Mouse (Mus musculus): Measurements from ENCODE around the gene Rad9b. TPM values are rescaled to one million over a fixed set of nuclear protein-coding genes. Genes with fewer than 3 reads are reported as not detected.

Gene Rad9b
- 1 to 10 TPM; 1.1 to 1.4 TPM for total RNA-seq (2021)

DNA sequence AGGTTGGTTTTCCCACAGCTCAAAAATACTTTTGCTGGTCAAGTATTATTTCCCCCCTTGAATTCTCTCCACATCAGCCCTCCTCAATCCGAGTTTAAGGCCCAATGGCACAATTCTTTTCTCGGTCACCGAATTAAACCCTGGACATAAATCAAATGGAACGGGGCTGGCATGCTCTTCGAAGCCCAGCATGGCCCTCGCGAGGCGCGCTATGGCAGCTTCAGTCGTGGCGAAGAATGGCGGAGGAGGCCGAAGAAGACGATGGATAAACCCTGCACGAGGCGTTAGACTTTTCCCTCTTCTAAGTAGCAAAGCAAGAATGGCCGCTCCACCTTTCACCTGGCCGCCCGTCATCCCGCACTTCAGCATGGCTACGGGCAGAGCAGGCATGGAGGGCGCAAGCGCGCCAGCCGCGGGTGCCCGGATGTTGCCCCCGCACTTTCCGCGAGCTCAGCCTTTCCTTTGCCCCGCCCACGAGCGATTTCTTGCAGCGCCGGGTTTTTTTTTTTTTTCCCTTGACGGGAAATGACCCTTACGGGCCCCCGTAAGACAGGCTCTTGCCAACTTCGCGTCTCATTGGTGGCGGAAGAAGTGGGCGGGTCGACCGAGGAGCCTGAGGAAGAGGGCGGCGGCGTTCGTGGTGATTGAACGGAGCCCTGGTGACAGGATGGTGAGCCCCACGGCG, at the start of gene Rad9b, which contains the start of gene Vps29:
Rad9b (minus strand) TSS at position 427 of the 685 bp plus-strand sequence.
Vps29 (plus strand) TSS at position 563 of the 685 bp plus-strand sequence.
- peak; percentile 99 to 100 for DNase-seq
- intact Hi-C loops (cut with DNase I), result loop anchor here (2.0 kb wide), 1 partner anchor 17 kb away; the partner anchor contains the start of gene Gpn3

- DNase-seq, result no peak
- intact Hi-C loops (cut with DNase I), result loop anchor here (5.0 to 10.0 kb wide), 2 partner anchors 224 to 321 kb away; no protein-coding TSS in a partner anchor
Measured at GRCm38 (mm10) chr5:122403362-122403761, 49.3 kb upstream of the Rad9b start.

GRCm38 (mm10) chr5:122402772-122403171, 48.7 kb upstream of the Rad9b start:
- DNase-seq, result peak; percentile 87 to 92
- intact Hi-C loops (cut with DNase I), result loop anchor here (5.0 to 10.0 kb wide), 2 partner anchors 225 to 322 kb away; no protein-coding TSS in a partner anchor

- DNase-seq, result no peak
- intact Hi-C loops (cut with DNase I), result loop anchor here (5.0 to 10.0 kb wide), 2 partner anchors 225 to 323 kb away; no protein-coding TSS in a partner anchor
Measured at GRCm38 (mm10) chr5:122402160-122402559, 48.1 kb upstream of the Rad9b start.

DNA sequence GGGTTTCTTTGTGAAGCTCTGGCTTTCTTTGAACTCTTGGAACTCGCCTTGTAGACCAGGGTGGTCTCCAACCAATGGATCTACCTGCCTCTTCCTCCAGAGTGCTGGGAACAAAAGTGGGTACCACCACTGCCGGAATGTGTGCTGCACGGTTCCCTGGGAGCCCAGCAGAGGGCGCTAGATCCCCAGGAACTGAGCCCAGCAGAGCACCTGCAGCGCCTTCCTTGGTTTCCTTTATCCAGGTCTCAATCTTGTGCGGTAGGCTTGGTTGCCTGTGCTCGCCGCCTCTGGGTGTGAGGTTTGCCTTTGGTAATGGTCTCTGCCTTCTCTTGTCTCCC, 47.2 kb upstream of the Rad9b start:
- peak; percentile 83 to 86 for DNase-seq
- intact Hi-C loops (cut with DNase I), result loop anchor here (5.0 to 10.0 kb wide), 2 partner anchors 226 to 324 kb away; no protein-coding TSS in a partner anchor

- DNase-seq, result peak; percentile 83 to 88
Measured at GRCm38 (mm10) chr5:122400628-122401302, 46.7 kb upstream of the Rad9b start.

DNA sequence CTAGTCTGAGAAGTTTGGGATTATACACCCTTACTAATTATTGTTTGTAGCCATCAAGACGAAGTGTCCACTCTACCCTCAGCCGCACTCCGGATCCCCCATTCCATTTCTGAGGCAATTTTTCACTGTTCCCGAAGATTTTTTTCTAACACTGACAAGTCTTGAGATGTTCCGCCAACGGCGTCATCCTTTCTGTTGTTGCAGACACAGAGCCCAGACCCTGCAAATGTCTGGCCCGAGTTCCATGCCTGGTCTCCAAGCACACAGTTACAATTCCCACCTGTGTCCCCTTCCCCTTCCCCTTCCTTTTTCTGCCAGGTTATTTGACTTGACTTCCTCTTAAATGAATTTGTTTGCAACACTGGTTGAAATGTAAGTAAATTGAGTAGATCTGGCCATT, 45.8 kb upstream of the Rad9b start:
- peak in 1 of 2 experiments; percentile 34 for DNase-seq
- intact Hi-C loops (cut with DNase I), result loop anchor here (5.0 to 10.0 kb wide), 2 partner anchors 227 to 325 kb away; no protein-coding TSS in a partner anchor

More at GRCm38 (mm10) chr5:122400628-122401302, 46.7 kb upstream of the Rad9b start:
- intact Hi-C loops (cut with DNase I), result loop anchor here (5.0 to 10.0 kb wide), 2 partner anchors 227 to 324 kb away; no protein-coding TSS in a partner anchor

DNA sequence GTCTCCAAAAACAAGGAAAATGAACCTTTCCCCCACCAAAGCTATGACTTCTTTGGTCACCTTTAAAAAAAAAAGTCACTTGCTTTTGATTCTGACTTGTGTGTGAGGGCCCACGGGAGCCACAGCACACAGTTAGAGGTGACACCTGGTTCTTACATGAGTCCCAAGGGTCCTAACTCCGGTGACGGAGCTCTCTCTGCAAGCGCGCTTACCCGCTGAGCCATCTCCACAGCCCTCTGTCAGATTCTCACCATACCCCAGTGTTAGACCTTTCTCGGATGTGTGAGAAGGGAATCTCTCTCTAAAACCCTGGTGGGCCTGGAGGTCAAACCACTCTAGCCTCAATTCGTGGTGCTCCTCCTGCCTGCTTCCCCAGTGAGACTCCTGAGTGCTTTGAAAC, 43.5 kb upstream of the Rad9b start:
- no peak for DNase-seq
- intact Hi-C loops (cut with DNase I), result no loop called here

- intact Hi-C loops (cut with DNase I), result no loop called here
- DNase-seq, result peak; percentile 61 to 64
Measured at GRCm38 (mm10) chr5:122396791-122397190, 42.8 kb upstream of the Rad9b start.

DNA sequence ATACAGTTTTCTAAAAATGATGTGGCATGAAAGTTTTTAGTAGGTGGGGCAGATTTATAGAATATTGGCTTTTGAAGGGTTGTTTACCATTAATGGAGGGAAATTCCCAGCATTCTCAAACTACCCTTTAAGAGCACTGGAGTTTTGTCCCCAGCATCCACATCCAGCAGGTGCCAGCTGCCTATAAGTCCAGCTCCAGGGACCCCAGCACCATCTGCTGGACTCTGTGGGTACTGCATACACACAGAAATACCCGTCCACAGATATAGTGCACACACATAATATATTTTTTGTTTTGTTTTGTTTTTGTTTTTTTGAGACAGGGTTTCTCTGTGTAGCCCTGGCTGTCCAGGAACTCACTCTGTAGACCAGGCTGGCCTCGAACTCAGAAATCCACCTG, 39.9 kb upstream of the Rad9b start:
- DNase-seq, result peak; percentile 76 to 89
- intact Hi-C loops (cut with DNase I), result loop anchor here (5.0 kb wide), 3 partner anchors 107 to 262 kb away; no protein-coding TSS in a partner anchor

- intact Hi-C loops (cut with DNase I), result loop anchor here (5.0 kb wide), 3 partner anchors 105 to 260 kb away; no protein-coding TSS in a partner anchor
- peak; percentile 34 to 54 for DNase-seq
Measured at GRCm38 (mm10) chr5:122392227-122393004, 38.4 kb upstream of the Rad9b start.

DNA sequence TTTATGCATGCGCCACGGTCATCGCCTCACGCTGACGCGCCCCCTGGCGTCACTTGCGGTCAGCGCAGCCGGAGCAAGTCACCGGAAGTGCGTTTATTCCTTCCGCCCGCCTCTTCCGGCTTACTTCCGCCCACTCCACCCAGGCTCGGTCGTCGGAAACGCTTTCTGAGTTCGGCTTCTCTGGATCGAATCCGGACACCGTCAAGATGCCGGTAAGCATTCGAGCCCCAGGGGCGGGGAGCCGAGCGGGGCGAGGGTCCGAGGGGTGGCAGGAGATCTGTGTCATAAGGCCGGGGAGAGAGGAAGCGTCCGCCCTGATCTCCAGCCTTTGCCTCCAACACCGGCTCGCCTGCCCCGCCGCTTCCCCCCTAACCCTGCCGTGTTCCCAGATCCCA, 37.8 kb upstream of the Rad9b start, which contains the start of gene Arpc3:
Arpc3 (plus strand) TSS at position 93 of the 395 bp plus-strand sequence.
- peak; percentile 93 to 95 for DNase-seq
- intact Hi-C loops (cut with DNase I), result loop anchor here (5.0 kb wide), 3 partner anchors 104 to 259 kb away; no protein-coding TSS in a partner anchor

GRCm38 (mm10) chr5:122391178-122391785, 37.2 kb upstream of the Rad9b start:
- intact Hi-C loops (cut with DNase I), result loop anchor here (5.0 kb wide), 3 partner anchors 104 to 259 kb away; no protein-coding TSS in a partner anchor
- no peak for DNase-seq

GRCm38 (mm10) chr5:122390671-122391070, 36.6 kb upstream of the Rad9b start:
- intact Hi-C loops (cut with DNase I), result loop anchor here (5.0 kb wide), 3 partner anchors 103 to 258 kb away; no protein-coding TSS in a partner anchor
- no peak for DNase-seq

- DNase-seq, result no peak
- intact Hi-C loops (cut with DNase I), result loop anchor here (5.0 kb wide), 3 partner anchors 103 to 258 kb away; no protein-coding TSS in a partner anchor
Measured at GRCm38 (mm10) chr5:122390006-122390405, 36.0 kb upstream of the Rad9b start.

GRCm38 (mm10) chr5:122379374-122380155, 25.5 kb upstream of the Rad9b start:
- intact Hi-C loops (cut with DNase I), result no loop called here

DNA sequence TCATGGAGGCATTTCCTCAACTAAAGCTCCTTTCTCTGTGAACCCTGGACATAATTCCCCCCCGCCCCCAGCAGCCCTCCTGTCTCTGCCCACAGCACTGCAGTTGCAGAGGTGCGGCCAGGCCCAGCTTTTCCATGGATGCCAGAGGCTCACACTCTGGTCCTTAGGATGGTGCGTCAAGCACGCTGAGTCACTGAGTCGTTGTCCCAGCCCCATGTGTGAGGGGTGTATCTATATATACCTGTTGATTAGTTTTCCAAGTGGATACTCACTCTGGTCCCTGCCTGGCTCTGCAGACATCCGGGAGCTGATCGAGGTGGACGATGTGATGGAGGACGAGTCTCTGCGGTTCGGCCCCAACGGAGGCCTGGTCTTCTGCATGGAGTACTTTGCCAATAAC, 24.1 kb upstream of the Rad9b start:
- no peak for DNase-seq
- intact Hi-C loops (cut with DNase I), result no loop called here

More at GRCm38 (mm10) chr5:122379374-122380155, 25.5 kb upstream of the Rad9b start:
- peak; percentile 75 to 84 for DNase-seq

- intact Hi-C loops (cut with DNase I), result no loop called here
- no peak for DNase-seq
Measured at GRCm38 (mm10) chr5:122377101-122377833, 23.2 kb upstream of the Rad9b start.

Data from heart, postnatal 10 days (tissue).